Mouse (Mus musculus) heart, embryonic 14.5 days (tissue): ENCODE results near the gene Fgf7. TPM values are rescaled to one million over a fixed set of nuclear protein-coding genes. Genes with fewer than 3 reads are reported as not detected.

ENCODE experiments used
- ATAC-seq: fragments of 200-750 bp; cut with Nextera tagmentation; 2 replicates; pipeline ENCODE4 v1.8.0; 2017; ENCODE audit warnings: low read depth, moderate TSS enrichment; ENCODE audit not compliant: insufficient number of reproducible peaks, insufficient read depth, low FRiP score
- H3K27ac ChIP-seq, 2 experiments: fragments of 200-500 bp in 1 of 2; fragments of 300-500 bp in 1 of 2; sonication (generic) in 1 of 2; replicated peaks in 1 of 2; 2 replicates each; pipeline ENCODE4 v1.5.1; 2012 to 2014; ENCODE audit warnings: low read depth in 2 of 2, low read length in 2 of 2, control low read depth in 1 of 2, mild to moderate bottlenecking in 1 of 2, mixed read lengths in 1 of 2; ENCODE audit not compliant: control insufficient read depth in 1 of 2, insufficient read depth in 1 of 2
- H3K27me3 ChIP-seq: fragments of 300-500 bp; sonication (generic); 2 replicates; pipeline ENCODE4 v1.6.1; 2014; ENCODE audit warnings: mild to moderate bottlenecking, low read length, control low read depth; ENCODE audit not compliant: control insufficient read depth, insufficient read depth
- H3K36me3 ChIP-seq: fragments of 300-500 bp; sonication (generic); 2 replicates; pipeline ENCODE4 v1.6.1; 2014; ENCODE audit warnings: mild to moderate bottlenecking, control low read depth, low read length, mixed read lengths; ENCODE audit not compliant: control insufficient read depth, insufficient read depth
- H3K4me1 ChIP-seq, 2 experiments: fragments of 200-500 bp in 1 of 2; fragments of 300-500 bp in 1 of 2; sonication (generic) in 1 of 2; 2 replicates each; pipeline ENCODE4 v1.6.1; 2012 to 2014; ENCODE audit warnings: low read length in 2 of 2, control low read depth in 1 of 2, mixed read lengths in 1 of 2; ENCODE audit not compliant: control insufficient read depth in 2 of 2, insufficient read depth in 2 of 2
- H3K4me2 ChIP-seq: fragments of 300-500 bp; sonication (generic); 2 replicates; pipeline ENCODE4 v1.6.1; 2014; ENCODE audit warnings: mild to moderate bottlenecking, low read length
- H3K4me3 ChIP-seq, 2 experiments: fragments of 200-500 bp in 1 of 2; fragments of 300-500 bp in 1 of 2; sonication (generic) in 1 of 2; 2 replicates each; pipeline ENCODE4 v1.5.1; 2012 to 2014; ENCODE audit warnings: low read length in 2 of 2, mild to moderate bottlenecking in 2 of 2, control low read depth in 1 of 2, low read depth in 1 of 2, moderate library complexity in 1 of 2; ENCODE audit not compliant: control insufficient read depth in 1 of 2, insufficient read depth in 1 of 2
- H3K9ac ChIP-seq: fragments of 300-500 bp; sonication (generic); 2 replicates; pipeline ENCODE4 v1.6.1; 2014; ENCODE audit warnings: mild to moderate bottlenecking, low read length
- H3K9me3 ChIP-seq: fragments of 300-500 bp; sonication (generic); 2 replicates; pipeline ENCODE4 v1.6.1; 2016; ENCODE audit warnings: low read length, control low read depth; ENCODE audit not compliant: control insufficient read depth
- WGBS: fragments of 180-500 bp; shearing (Covaris S2); extraction: QIAGEN DNeasy Blood & Tissue Kit; methylation state at CpG from one replicate; pipeline ENCODE4 v1.1.7; 2014; 5-methylcytosine and 5-hydroxymethylcytosine counted together
- polyA plus RNA-seq: library from polyadenylated mRNA; unstranded; fragments of >200 nt; fragmentation: Nextera tagmentation; extraction: Ambion mirVana; gene quantifications from 2 replicates; pipeline ENCODE4 v1.2.1, GENCODE M21; 2014

Fgf7 gene
- polyA plus RNA-seq, 1 experiment from 2014 or later, result 0.57 TPM

DNA sequence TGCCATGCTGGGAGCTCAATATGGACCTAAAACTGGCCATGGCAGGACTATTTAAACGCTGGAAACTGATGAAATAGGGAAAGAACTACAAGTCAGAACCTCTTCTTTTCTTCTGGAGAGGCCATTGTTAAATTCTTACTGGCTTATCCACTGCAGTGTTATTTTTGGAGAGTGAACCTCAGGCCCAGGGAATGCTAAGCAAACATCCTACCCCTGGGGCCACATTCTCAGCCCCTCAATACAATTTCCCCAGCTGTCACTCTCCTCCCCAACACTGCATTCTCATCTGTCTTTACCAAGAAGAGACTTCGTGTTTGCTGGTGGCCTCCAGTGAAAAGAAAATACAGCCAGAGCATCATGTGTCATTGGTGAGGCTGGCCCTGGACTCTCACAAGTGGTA is 30.4 kb downstream of the Fgf7 start:
- WGBS, result 8% methylated on average over 2 of the region's 2 CpGs
- H3K27ac ChIP-seq, result peak overlapping the region; percentile 81 to 83
- H3K9ac ChIP-seq, result no peak overlapping the region
- no peaks in the 10 kb centered on the region for H3K36me3 ChIP-seq
- no peaks in the 10 kb centered on the region for H3K27me3 ChIP-seq
- H3K4me1 ChIP-seq, result peaks cover 6 to 22% of the 10 kb centered on the region in 2 experiments
- H3K9me3 ChIP-seq, result no peaks in the 10 kb centered on the region
- H3K4me3 ChIP-seq, result no peak overlapping the region
- no peak for ATAC-seq
- H3K4me2 ChIP-seq, result peak overlapping the region; percentile 2; the same call in 1 of the 2 replicates

DNA sequence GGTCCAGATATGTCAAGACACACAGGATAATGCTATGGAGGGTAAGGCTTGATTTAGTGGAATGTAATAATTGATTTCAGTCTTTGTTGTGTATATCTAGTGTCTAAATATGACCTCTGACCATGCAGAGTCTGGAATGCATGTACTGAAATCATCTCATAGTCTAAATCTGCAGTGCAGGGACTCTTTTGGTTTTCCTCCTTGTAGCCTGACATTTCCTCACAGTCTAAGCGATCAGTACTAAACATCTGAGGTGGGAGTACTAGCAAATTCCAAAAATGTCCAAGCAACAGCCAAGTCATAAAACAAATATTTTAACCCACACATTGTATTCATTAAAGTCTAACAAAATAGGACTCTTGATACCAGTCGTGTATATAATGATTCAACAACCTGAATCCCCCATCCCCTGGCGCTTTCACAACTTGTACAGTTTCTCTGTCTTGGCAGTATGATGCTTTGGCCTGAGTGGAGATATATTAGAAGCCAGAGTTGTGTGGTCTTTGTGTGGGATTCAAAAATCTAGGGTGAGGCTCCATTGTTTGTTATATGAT is 30.9 kb downstream of the Fgf7 start:
- Histone ChIP-seq H3K9me3 (no peaks in the 10 kb centered on the region), H3K27me3 (no peaks in the 10 kb centered on the region), H3K27ac (peak overlapping the region; percentile 81 to 83), H3K9ac (no peak overlapping the region), H3K4me3 (no peak overlapping the region), H3K36me3 (no peaks in the 10 kb centered on the region), H3K4me2 (no peak overlapping the region), H3K4me1 (peaks cover 6 to 22% of the 10 kb centered on the region in 2 experiments)
- no peak for ATAC-seq
- 84% methylated on average over 3 of the region's 3 CpGs for WGBS

DNA sequence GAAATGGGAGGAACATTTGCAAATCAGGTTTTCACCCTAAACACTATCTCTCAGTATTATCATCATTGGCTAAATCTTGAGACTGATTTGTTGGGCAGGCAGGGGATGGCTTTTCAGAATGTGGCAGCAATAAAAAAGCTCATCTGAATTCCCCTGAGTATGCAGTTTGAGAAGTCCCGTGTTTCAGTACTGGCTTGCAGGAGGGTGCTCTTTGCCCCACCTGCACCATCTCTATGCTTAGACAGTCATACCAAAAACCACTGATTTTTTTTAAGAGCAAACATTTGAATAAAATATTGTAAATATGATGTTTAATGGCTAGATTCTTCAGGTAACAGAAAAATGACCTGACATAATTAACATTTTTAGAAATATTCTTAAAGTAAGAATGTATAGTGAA is 35.3 kb downstream of the Fgf7 start:
- Histone ChIP-seq H3K4me2 (no peak overlapping the region), H3K4me3 (no peak overlapping the region), H3K9ac (no peak overlapping the region), H3K4me1 (peaks cover 4 to 12% of the 10 kb centered on the region in 2 experiments), H3K9me3 (no peaks in the 10 kb centered on the region), H3K27me3 (no peaks in the 10 kb centered on the region), H3K27ac (no peak overlapping the region), H3K36me3 (no peaks in the 10 kb centered on the region)
- no peak for ATAC-seq
- WGBS, result 76% methylated on average over 1 of the region's 1 CpGs

DNA sequence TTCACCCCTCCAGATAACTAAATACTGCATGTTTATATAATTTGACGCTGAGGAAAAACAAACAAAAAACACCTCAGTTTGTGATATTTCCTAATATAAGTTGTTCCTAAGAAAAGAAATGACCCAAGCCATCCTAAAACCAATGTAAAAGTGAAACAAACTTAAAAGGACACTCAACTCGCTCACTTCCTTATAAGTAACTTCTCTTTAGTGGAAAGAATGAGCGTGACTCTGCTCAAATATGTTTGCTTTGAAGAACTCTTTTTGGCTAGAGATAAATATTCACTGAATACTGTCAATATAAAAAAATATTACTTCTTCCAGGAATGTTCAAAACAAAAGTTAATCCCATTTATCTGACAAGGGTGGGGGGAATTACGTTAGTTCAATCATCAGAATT is 39.3 kb downstream of the Fgf7 start:
- Histone ChIP-seq H3K4me1 (no peaks in the 10 kb centered on the region), H3K36me3 (no peaks in the 10 kb centered on the region), H3K27ac (no peak overlapping the region), H3K4me2 (no peak overlapping the region), H3K4me3 (no peak overlapping the region), H3K9me3 (no peaks in the 10 kb centered on the region), H3K27me3 (no peaks in the 10 kb centered on the region), H3K9ac (no peak overlapping the region)
- ATAC-seq, result no peak
- WGBS, result 89% methylated on average over 4 of the region's 4 CpGs

DNA sequence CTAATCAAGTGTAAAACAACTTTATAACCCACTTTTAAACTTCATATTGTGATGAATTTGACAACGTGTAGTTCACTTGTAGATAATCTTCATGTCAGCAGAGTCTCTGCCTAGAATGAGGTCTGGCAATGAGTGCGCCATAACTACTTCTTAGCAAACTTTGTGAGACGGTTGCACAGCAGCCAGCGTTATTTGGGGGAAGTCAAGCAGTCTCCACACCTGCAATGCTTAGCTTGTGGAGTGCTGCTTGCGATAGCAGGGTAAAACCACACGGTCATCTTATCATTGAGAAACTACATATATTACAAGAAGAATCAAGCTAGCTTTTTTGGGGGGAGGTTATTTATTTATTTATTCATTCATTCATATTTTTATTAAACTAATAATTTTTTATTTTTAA is 42.0 kb downstream of the Fgf7 start:
- ATAC-seq, result no peak
- WGBS, result 91% methylated on average over 6 of the region's 6 CpGs
- H3K9ac ChIP-seq, result no peak overlapping the region
- no peak overlapping the region for H3K27ac ChIP-seq
- no peaks in the 10 kb centered on the region for H3K36me3 ChIP-seq
- no peaks in the 10 kb centered on the region for H3K27me3 ChIP-seq
- H3K9me3 ChIP-seq, result no peaks in the 10 kb centered on the region
- peaks cover 4 to 8% of the 10 kb centered on the region in 2 experiments; a peak in 2 of 4 replicates for H3K4me1 ChIP-seq
- H3K4me2 ChIP-seq, result no peak overlapping the region
- no peak overlapping the region for H3K4me3 ChIP-seq

DNA sequence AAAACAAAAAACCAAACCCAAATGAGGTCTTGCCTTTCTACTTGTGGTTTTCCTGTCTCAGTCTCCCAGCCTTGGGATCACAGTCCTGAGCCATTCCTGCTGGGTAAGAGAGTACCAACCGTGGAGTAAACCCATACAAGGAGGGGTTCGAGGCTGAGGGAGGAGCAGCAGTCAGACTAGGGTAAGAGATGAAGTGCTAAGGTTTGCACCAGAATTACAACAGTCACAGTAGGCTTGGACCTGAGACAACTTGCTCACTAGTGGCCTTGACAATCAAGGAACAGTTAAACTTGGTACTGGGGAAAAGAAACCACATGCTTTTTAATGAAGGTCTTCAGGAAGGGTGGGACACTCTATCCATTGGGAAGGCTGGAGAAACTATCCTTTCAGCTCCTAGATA is 44.6 kb downstream of the Fgf7 start:
- Histone ChIP-seq H3K4me3 (no peak overlapping the region), H3K27me3 (no peaks in the 10 kb centered on the region), H3K9ac (no peak overlapping the region), H3K4me1 (peaks cover 4 to 8% of the 10 kb centered on the region in 2 experiments; a peak in 2 of 4 replicates), H3K9me3 (no peaks in the 10 kb centered on the region), H3K27ac (no peak overlapping the region), H3K36me3 (no peaks in the 10 kb centered on the region), H3K4me2 (no peak overlapping the region)
- ATAC-seq, result no peak
- WGBS, result 69% methylated on average over 2 of the region's 2 CpGs

DNA sequence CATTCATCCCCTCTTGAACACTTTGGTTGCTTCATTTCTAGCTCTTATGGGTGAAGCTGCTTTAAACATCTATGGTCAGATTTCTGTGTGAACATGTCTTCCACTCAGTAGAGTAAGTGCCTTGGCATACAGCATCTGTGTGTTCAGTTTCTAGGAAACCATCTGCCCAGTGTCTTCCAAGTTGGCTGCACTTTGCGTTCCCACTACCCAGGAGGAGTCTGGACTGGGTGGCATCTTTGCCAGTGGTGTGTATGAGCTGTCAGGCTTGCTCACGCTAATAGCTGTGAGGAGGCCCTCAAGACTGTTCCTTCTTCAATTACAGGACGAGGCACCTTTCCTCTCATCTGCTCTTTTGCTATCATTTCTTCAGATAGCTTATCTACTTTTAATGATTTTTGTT is 49.9 kb downstream of the Fgf7 start:
- WGBS, result 72% methylated on average over 3 of the region's 3 CpGs
- Histone ChIP-seq H3K9ac (no peak overlapping the region), H3K9me3 (no peaks in the 10 kb centered on the region), H3K4me1 (peaks cover 3 to 13% of the 10 kb centered on the region in 2 experiments; a peak in 2 of 4 replicates), H3K27me3 (no peaks in the 10 kb centered on the region), H3K4me2 (no peak overlapping the region), H3K4me3 (no peak overlapping the region), H3K36me3 (no peaks in the 10 kb centered on the region), H3K27ac (no peak overlapping the region)
- ATAC-seq, result no peak

DNA sequence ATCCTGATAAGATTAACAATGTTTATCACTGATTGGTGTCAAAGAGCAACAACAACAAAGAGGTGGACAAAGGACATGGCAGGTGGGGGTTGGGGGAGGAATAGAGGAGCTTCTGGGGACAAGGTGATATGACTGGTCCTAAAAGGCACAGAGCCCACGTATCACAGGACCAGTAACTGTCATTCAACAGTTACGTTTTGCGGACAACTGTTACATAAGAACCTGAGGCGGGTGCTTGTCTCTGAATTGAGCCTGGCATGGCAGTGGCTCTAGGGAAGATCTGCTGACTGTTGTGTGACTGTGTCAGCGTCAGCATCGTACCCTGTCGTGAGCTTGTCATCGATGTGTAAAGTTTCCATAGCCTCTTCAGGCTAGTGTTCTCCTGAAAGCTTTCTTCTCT is 51.7 kb downstream of the Fgf7 start:
- 46% methylated on average over 8 of the region's 8 CpGs for WGBS
- Histone ChIP-seq H3K4me2 (peak overlapping the region; percentile 43), H3K27ac (no peak overlapping the region), H3K36me3 (no peaks in the 10 kb centered on the region), H3K4me1 (peaks cover 2 to 5% of the 10 kb centered on the region in 2 experiments; a peak in 2 of 4 replicates), H3K9ac (no peak overlapping the region), H3K27me3 (no peaks in the 10 kb centered on the region), H3K4me3 (no peak overlapping the region), H3K9me3 (no peaks in the 10 kb centered on the region)
- ATAC-seq, result no peak
